10 mouse cellular contexts compared by ENCODE assay signal in the genomic region with DNA sequence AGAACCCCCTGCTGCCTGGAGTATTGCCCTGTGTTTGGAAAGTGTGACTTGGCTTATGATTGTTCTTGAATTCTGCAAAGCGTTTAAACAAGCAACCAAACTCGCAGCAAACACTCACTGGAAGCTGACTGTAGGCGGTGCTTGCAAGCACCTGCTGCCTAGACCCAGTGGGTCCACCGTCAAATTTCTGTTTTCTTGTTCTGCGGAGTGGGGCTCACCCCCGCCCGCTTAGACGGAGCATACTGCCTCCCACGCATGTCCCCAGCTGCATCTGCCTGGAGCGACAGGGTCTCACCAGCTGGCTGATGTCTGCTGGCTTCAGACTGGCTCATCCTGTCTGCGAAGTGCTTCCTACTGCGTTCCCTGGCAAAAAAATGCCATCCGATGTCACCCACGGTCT. TPM values are rescaled to one million over a fixed set of nuclear protein-coding genes. Genes with fewer than 3 reads are reported as not detected.
DNase-seq lines count a peak whose midpoint lies in the region; ATAC-seq and TF ChIP-seq lines count a peak whose summit lies in the region.
"Had no signal": no experiment of that assay in that cellular context is flagged by ENCODE, and none has a peak within 500 bp of the region (broad histone marks: within the 10 kb centered on the region; RNA-seq: fewer than 3 reads in every experiment).

No protein-coding gene starts in this region.

- H3K9ac ChIP-seq in forebrain, embryonic 15.5 days (replicated peaks) = no peak overlapping the region
- H3K9ac ChIP-seq in hindbrain, embryonic 14.5 days = no peak overlapping the region
- H3K9ac ChIP-seq in lung, embryonic 15.5 days = no peak overlapping the region

- no peak for TF ChIP-seq CTCF in olfactory bulb, adult 2 months (IDR thresholded peaks at IDR 0.05; ENCODE audit: insufficient read depth, low read depth, low read length)

- H3K4me3 ChIP-seq in forebrain, embryonic 15.5 days = peak overlapping the region; percentile 30
- peak overlapping the region; percentile 19; the same call in 1 of the 2 replicates for H3K4me3 ChIP-seq in hindbrain, embryonic 14.5 days (replicated peaks; ENCODE audit: low read length)
- H3K4me3 ChIP-seq in lung, embryonic 15.5 days = peak overlapping the region; percentile 34
- peak overlapping the region; percentile 23; the same call in 1 of the 2 replicates for H3K4me3 ChIP-seq in olfactory bulb, adult 2 months (ENCODE audit: insufficient read depth, low read depth, low read length)

- ATAC-seq in forebrain, embryonic 15.5 days (replicated peaks) = peak; percentile 76
- ATAC-seq in hindbrain, embryonic 14.5 days (ENCODE audit: low FRiP score) = peak; percentile 60; the same call in 1 of the 2 replicates
- no peak for ATAC-seq in lung, embryonic 15.5 days (ENCODE audit: borderline replicate concordance, extremely low read depth, low FRiP score, low TSS enrichment)
- ATAC-seq in monocyte, adult 5-6 weeks (replicated peaks; ENCODE audit: insufficient number of reproducible peaks, low FRiP score, low TSS enrichment, poor library complexity, severe bottlenecking) = no peak

- no peak overlapping the region for H3K27ac ChIP-seq in forebrain, embryonic 15.5 days (replicated peaks)
- H3K27ac ChIP-seq in hindbrain, embryonic 14.5 days = no peak overlapping the region
- no peak overlapping the region for H3K27ac ChIP-seq in lung, embryonic 15.5 days
- H3K27ac ChIP-seq in olfactory bulb, adult 2 months (ENCODE audit: insufficient read depth, low read depth, low read length) = no peak overlapping the region

- peak overlapping the region; percentile 50 for H3K4me2 ChIP-seq in forebrain, embryonic 15.5 days (replicated peaks)
- H3K4me2 ChIP-seq in hindbrain, embryonic 14.5 days (replicated peaks) = peak overlapping the region; percentile 51
- H3K4me2 ChIP-seq in lung, embryonic 15.5 days = peak overlapping the region; percentile 83

- H3K4me1 ChIP-seq in forebrain, embryonic 15.5 days = peaks cover 14% of the 10 kb centered on the region
- H3K4me1 ChIP-seq in hindbrain, embryonic 14.5 days (replicated peaks; ENCODE audit: control insufficient read depth, insufficient read depth, low read length) = 0 out of 2 replicates have a peak, but pooled peaks cover 11% of the 10 kb centered on the region
- peaks cover 29% of the 10 kb centered on the region for H3K4me1 ChIP-seq in lung, embryonic 15.5 days
- H3K4me1 ChIP-seq in olfactory bulb, adult 2 months (ENCODE audit: control insufficient read depth, insufficient read depth, low read length) = peaks cover 16% of the 10 kb centered on the region

- 0 out of 2 replicates have a peak, but pooled peaks cover 5% of the 10 kb centered on the region for H3K27me3 ChIP-seq in forebrain, embryonic 15.5 days
- 0 out of 2 replicates have a peak, but pooled peaks cover 7% of the 10 kb centered on the region for H3K27me3 ChIP-seq in hindbrain, embryonic 14.5 days (ENCODE audit: control insufficient read depth, insufficient read depth, low read length)
- no peaks in the 10 kb centered on the region for H3K27me3 ChIP-seq in lung, embryonic 15.5 days

- no peaks in the 10 kb centered on the region for H3K9me3 ChIP-seq in forebrain, embryonic 15.5 days
- no peaks in the 10 kb centered on the region for H3K9me3 ChIP-seq in hindbrain, embryonic 14.5 days (ENCODE audit: control insufficient read depth, low read length)
- no peaks in the 10 kb centered on the region for H3K9me3 ChIP-seq in lung, embryonic 15.5 days

- TF ChIP-seq POLR2A in olfactory bulb, adult 2 months (IDR thresholded peaks at IDR 0.05; ENCODE audit: insufficient read depth, low read depth, low read length) = no peak

- WGBS in forebrain, embryonic 15.5 days = 15% methylated on average over 14 of the region's 14 CpGs
- WGBS in hindbrain, embryonic 14.5 days = 19% methylated on average over 14 of the region's 14 CpGs
- 5% methylated on average over 14 of the region's 14 CpGs for WGBS in lung, embryonic 15.5 days
- 2% methylated on average over 14 of the region's 14 CpGs for WGBS in olfactory bulb, adult 2 months

- no peaks in the 10 kb centered on the region for H3K36me3 ChIP-seq in forebrain, embryonic 15.5 days
- no peaks in the 10 kb centered on the region for H3K36me3 ChIP-seq in hindbrain, embryonic 14.5 days (replicated peaks; ENCODE audit: control insufficient read depth, insufficient read depth)
- no peaks in the 10 kb centered on the region for H3K36me3 ChIP-seq in lung, embryonic 15.5 days

- peak; percentile 64 for DNase-seq in gastrocnemius, postnatal 25 days
- DNase-seq in gastrocnemius, adult 18-20 months (ENCODE audit: low spot score) = no peak
- peak; percentile 32 for DNase-seq in hindbrain, embryonic 14.5 days (ENCODE audit: low spot score)
- peak; percentile 93 for DNase-seq in layer of hippocampus, adult 9-11 months

RNA-seq across cellular contexts. Expression of a gene that starts 0.5 kb away (rescaled TPM):
- total RNA-seq in gastrocnemius, postnatal 25 days (2021) = 1 to 10 TPM; 4.4 to 5.0 TPM
- total RNA-seq in gastrocnemius, adult 18-20 months (2021) = 1 to 10 TPM; 4.2 to 4.6 TPM
- polyA plus RNA-seq in forebrain, embryonic 15.5 days (2015; fragmentation: Nextera tagmentation; extraction: Ambion mirVana) = not detected in 2 replicates
- polyA plus RNA-seq in hindbrain, embryonic 14.5 days (2014; fragmentation: Nextera tagmentation; extraction: Ambion mirVana) = 0.21 TPM in 1 of 2 replicates, not detected in the other
- not detected in 2 replicates for polyA plus RNA-seq in lung, embryonic 15.5 days (2015; fragmentation: Nextera tagmentation; extraction: Ambion mirVana)
- polyA plus RNA-seq in olfactory bulb, adult 2 months (2012; ENCODE audit: insufficient read depth, insufficient read length, low replicate concordance, missing spikeins) = not detected in 2 replicates
- 0.87 TPM in 1 of 3 replicates, not detected in the others for total RNA-seq in monocyte, adult 5-6 weeks (2017)
- total RNA-seq: MEL had no signal
- polyA plus RNA-seq: gonadal fat pad, adult 2 months had no signal

RNA-seq across cellular contexts. Expression of a gene that starts 9.1 kb away (rescaled TPM):
- under 1 TPM in 1 of 2 experiments, not detected in 1; 0.18 TPM for total RNA-seq in gastrocnemius, postnatal 25 days (2021)
- total RNA-seq in gastrocnemius, adult 18-20 months (2021) = under 1 TPM; 0.14 to 0.23 TPM
- 0.10 TPM in 1 of 2 replicates, not detected in the other for polyA plus RNA-seq in forebrain, embryonic 15.5 days (2015; fragmentation: Nextera tagmentation; extraction: Ambion mirVana)
- 0.09 and 0.17 TPM in 2 replicates for polyA plus RNA-seq in hindbrain, embryonic 14.5 days (2014; fragmentation: Nextera tagmentation; extraction: Ambion mirVana)
- polyA plus RNA-seq in lung, embryonic 15.5 days (2015; fragmentation: Nextera tagmentation; extraction: Ambion mirVana) = 1.1 and 3.7 TPM in 2 replicates
- polyA plus RNA-seq in olfactory bulb, adult 2 months (2012; ENCODE audit: insufficient read depth, insufficient read length, low replicate concordance, missing spikeins) = 149 TPM in 1 of 2 replicates, not detected in the other
- total RNA-seq in monocyte, adult 5-6 weeks (2017) = 3.0 to 6.0 TPM (median 4.6 TPM) in 3 replicates
- total RNA-seq: MEL had no signal

Comparison
In these comparisons a context has a peak if more than half of its experiments do, and no peak if none do; other contexts are left out.
1. ATAC-seq: peak in forebrain, embryonic 15.5 days (single experiment) and hindbrain, embryonic 14.5 days (single experiment); none in lung, embryonic 15.5 days (single experiment) and monocyte, adult 5-6 weeks (single experiment).
2. Peak in every context shown above with its lines, with median percentiles within 50 percentile points of each other: H3K4me2 ChIP-seq and H3K4me3 ChIP-seq.